Mouse (Mus musculus) spleen, adult 10 weeks (tissue): ENCODE data around the gene Spopl. TPM values are rescaled to one million over a fixed set of nuclear protein-coding genes. Genes with fewer than 3 reads are reported as not detected.

Experiments used
- polyA plus RNA-seq: library from polyadenylated mRNA; stranded (reverse); fragments of 350-450 nt; fragmentation: Illumina TruSeq; extraction: RNeasy Lipid Tissue Mini Kit (QIAGEN cat#74804); gene quantifications from one replicate; pipeline ENCODE4 v1.2.3, GENCODE M21; 2015; ENCODE audit warnings: low replicate concordance; ENCODE audit not compliant: insufficient read depth

The Spopl gene
- polyA plus RNA-seq, result 26.0 TPM

DNA sequence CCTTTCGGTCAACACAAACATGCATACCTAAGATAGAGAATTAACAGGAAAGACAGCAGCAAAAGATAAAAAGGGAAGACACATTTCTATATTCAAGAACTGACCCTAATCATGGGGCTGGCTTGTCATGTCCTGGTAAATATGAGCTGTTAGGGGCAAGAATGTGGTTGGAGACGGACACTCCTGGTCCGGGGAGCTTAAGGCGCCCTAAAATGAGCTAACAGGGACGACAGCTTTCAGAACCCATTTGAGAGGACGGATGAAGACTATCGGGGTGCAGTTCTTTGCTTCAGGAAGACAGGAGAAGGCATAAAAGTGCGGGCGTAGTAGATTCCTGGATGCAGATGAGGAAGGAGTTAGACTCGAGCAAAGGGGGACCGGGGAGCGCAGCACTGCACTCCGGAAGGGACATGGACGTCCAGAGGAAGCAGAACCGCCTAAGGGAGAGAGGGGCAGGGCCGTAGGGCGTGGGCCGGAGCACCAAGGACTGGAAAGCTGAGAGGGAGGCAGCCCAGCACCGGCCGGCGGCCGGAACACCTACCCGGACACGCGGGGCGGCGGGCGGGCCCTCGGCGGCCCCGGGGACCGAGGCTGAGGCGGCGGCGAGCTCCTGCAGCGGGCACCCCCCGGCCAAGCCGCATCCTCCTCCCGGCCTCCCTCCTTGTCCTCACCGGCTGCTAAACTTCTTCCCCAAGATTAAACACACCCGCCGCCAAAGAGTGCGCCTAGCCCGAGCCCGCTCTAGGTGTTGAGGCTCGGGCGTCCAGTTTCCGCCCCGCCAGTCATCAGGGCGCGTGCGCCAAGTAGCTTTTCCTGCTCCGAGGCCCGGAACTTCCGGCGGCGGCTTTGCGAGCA, at the start of gene Spopl:
Gene Spopl, minus strand, starts transcription at position 805 of the 855 bp plus-strand sequence.

